Mouse (Mus musculus): Measurements from ENCODE around the gene Ttc24.

GRCm38 (mm10) chr3:88023192-88024074, 54.7 kb downstream of the Ttc24 start:
- TF ChIP-seq EP300 (IDR thresholded peaks at IDR 0.05; ENCODE audit: low read depth) = no peak
- no peak for TF ChIP-seq CTCF (IDR thresholded peaks at IDR 0.05; ENCODE audit: low read depth)
